Mouse (Mus musculus) liver, embryonic 15.5 days (tissue): Measurements from ENCODE around the gene Slc45a1. TPM values are rescaled to one million over a fixed set of nuclear protein-coding genes. Genes with fewer than 3 reads are reported as not detected.
A peak's percentile ranks its signal among the peaks of the same experiment; 100 is the strongest.

Source experiments
- ATAC-seq: fragments of 200-750 bp; cut with Nextera tagmentation; 2 replicates; pipeline ENCODE4 v1.8.0; 2017; ENCODE audit warnings: moderate number of reproducible peaks, mild to moderate bottlenecking, moderate library complexity; ENCODE audit not compliant: insufficient read depth
- H3K27ac ChIP-seq: fragments of 300-500 bp; sonication (generic); replicated peaks from 2 replicates; pipeline ENCODE4 v1.5.1; 2015; ENCODE audit warnings: mild to moderate bottlenecking, inconsistent platforms
- H3K27me3 ChIP-seq: fragments of 300-500 bp; sonication (generic); 2 replicates; pipeline ENCODE4 v1.6.1; 2015; ENCODE audit warnings: mild to moderate bottlenecking, inconsistent platforms
- H3K36me3 ChIP-seq: fragments of 300-500 bp; sonication (generic); replicated peaks from 2 replicates; pipeline ENCODE4 v1.6.1; 2015; ENCODE audit warnings: moderate library complexity, mild to moderate bottlenecking, inconsistent platforms
- H3K4me1 ChIP-seq: fragments of 300-500 bp; sonication (generic); replicated peaks from 2 replicates; pipeline ENCODE4 v1.6.1; 2015; ENCODE audit warnings: inconsistent platforms
- H3K4me2 ChIP-seq: fragments of 300-500 bp; sonication (generic); 2 replicates; pipeline ENCODE4 v1.6.1; 2015; ENCODE audit warnings: moderate library complexity, mild to moderate bottlenecking, inconsistent platforms
- H3K4me3 ChIP-seq: fragments of 300-500 bp; sonication (generic); replicated peaks from 2 replicates; pipeline ENCODE4 v1.5.1; 2015; ENCODE audit warnings: mild to moderate bottlenecking, inconsistent platforms
- H3K9ac ChIP-seq: fragments of 300-500 bp; sonication (generic); 2 replicates; pipeline ENCODE4 v1.6.1; 2015; ENCODE audit warnings: moderate library complexity, mild to moderate bottlenecking, inconsistent platforms
- H3K9me3 ChIP-seq: fragments of 300-500 bp; sonication (generic); replicated peaks from 2 replicates; pipeline ENCODE4 v1.6.1; 2016; ENCODE audit warnings: inconsistent platforms
- WGBS: fragments of 180-500 bp; shearing (Covaris S2); methylation state at CpG from one replicate; pipeline ENCODE4 v1.1.7; 2015; ENCODE audit warnings: mixed read lengths; ENCODE audit not compliant: insufficient replicate concordance; 5-methylcytosine and 5-hydroxymethylcytosine counted together
- polyA plus RNA-seq: library from polyadenylated mRNA; unstranded; fragments of >200 nt; fragmentation: Nextera tagmentation; extraction: Ambion mirVana; gene quantifications from 2 replicates; pipeline ENCODE4 v1.2.1, GENCODE M21; 2015

Gene Slc45a1
- polyA plus RNA-seq, 1 experiment from 2014 or later = not detected

DNA sequence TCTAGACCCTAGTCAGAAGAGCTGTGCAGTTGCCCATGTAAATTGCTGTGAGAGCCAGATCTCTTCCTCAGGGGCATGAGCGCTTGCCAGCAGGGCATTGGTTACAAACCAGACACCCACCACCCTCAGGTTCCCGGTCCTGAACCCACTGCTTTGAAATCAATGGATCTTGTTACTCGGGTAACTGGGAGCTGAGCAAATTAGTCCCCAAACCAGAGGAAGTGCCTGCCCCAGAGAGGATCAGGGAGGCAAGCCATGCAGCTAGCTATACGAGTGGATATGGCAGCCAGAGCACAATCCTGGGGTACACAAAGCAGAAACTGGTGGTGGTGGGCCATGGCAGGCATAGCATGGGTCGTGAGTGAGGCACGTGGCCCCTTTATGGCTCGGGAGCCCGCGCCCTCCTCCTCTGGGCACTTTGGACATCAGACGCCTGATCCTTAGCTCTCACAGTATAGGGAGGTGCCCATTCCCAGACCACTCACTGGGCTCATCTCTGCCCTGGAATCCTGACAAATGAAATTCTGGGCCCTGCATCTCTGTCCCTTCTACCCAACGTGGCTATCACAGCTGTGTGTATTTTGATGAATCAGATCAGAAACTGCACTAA is 27.7 kb downstream of the Slc45a1 start:
- Histone ChIP-seq H3K4me1 (peaks cover 11% of the 10 kb centered on the region; the same call in 1 of the 2 replicates), H3K27ac (no peak overlapping the region), H3K4me2 (no peak overlapping the region), H3K36me3 (peaks cover 21% of the 10 kb centered on the region), H3K4me3 (no peak overlapping the region), H3K9me3 (no peaks in the 10 kb centered on the region), H3K27me3 (no peaks in the 10 kb centered on the region), H3K9ac (no peak overlapping the region)
- 61% methylated on average over 11 of the region's 11 CpGs for WGBS
- ATAC-seq = no peak

DNA sequence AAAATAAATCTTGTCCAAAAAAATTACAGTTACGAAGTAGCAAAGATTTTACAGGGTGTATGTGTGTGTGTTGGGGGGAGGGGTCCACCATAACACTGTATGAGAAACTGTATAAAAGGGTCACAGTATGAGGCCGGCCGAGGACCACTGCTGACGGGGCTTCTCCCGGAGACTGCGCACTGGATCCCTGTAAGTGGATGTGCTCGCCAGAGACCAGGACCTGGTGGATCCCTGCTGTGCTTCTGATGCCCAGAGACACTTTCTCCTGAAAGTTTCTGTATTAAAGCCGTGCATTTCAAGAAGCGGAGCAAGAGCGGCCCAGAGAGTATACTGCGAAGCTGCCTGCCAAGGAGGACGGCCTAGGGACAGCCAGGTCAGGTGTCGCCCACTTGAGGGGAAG is 29.3 kb downstream of the Slc45a1 start:
- H3K27ac ChIP-seq = no peak overlapping the region
- H3K9ac ChIP-seq = no peak overlapping the region
- H3K9me3 ChIP-seq = no peaks in the 10 kb centered on the region
- ATAC-seq = no peak
- peaks cover 11% of the 10 kb centered on the region; the same call in 1 of the 2 replicates for H3K4me1 ChIP-seq
- H3K36me3 ChIP-seq = peaks cover 38% of the 10 kb centered on the region
- no peak overlapping the region for H3K4me3 ChIP-seq
- no peaks in the 10 kb centered on the region for H3K27me3 ChIP-seq
- no peak overlapping the region for H3K4me2 ChIP-seq
- WGBS = 83% methylated on average over 13 of the region's 13 CpGs

DNA sequence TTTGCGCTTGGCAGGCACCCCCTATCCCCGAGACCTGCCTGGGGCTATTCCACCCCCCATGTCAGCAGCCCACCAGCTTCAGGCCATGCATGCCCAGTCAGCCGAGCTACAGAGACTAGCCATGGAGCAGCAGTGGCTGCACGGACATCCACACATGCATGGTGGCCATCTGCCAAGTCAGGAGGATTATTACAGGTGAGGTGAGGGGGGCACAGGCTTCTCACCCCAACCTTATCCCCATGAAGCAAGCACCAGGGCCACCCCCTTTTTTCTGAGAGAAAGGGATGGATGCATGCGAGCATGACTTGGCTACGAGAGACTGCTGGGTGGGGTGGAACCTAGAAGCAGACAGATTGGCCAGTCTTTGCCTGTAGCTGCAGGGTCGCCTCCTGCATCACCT is 33.0 kb downstream of the Slc45a1 start:
- H3K4me3 ChIP-seq = no peak overlapping the region
- H3K9me3 ChIP-seq = no peaks in the 10 kb centered on the region
- H3K27ac ChIP-seq = no peak overlapping the region
- no peak overlapping the region for H3K9ac ChIP-seq
- no peak for ATAC-seq
- no peaks in the 10 kb centered on the region for H3K4me1 ChIP-seq
- no peak overlapping the region for H3K4me2 ChIP-seq
- no peaks in the 10 kb centered on the region for H3K27me3 ChIP-seq
- peaks cover 74% of the 10 kb centered on the region for H3K36me3 ChIP-seq
- 72% methylated on average over 7 of the region's 7 CpGs for WGBS

DNA sequence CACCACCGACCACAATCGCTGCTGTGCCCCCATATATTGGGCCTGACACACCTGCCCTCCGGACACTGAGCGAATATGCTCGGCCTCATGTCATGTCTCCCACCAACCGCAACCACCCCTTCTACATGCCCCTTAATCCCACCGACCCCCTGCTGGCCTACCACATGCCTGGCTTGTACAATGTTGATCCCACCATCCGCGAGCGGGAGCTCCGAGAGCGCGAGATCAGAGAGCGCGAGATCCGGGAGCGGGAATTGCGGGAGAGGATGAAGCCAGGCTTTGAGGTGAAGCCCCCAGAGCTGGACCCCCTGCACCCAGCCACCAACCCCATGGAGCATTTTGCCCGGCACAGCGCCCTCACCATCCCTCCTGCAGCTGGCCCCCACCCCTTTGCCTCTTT is 35.1 kb downstream of the Slc45a1 start:
- Histone ChIP-seq H3K4me2 (no peak overlapping the region), H3K9me3 (no peaks in the 10 kb centered on the region), H3K27me3 (no peaks in the 10 kb centered on the region), H3K9ac (no peak overlapping the region), H3K4me1 (no peaks in the 10 kb centered on the region), H3K27ac (no peak overlapping the region), H3K36me3 (peaks cover 88% of the 10 kb centered on the region), H3K4me3 (no peak overlapping the region)
- 92% methylated on average over 20 of the region's 20 CpGs for WGBS
- no peak for ATAC-seq

DNA sequence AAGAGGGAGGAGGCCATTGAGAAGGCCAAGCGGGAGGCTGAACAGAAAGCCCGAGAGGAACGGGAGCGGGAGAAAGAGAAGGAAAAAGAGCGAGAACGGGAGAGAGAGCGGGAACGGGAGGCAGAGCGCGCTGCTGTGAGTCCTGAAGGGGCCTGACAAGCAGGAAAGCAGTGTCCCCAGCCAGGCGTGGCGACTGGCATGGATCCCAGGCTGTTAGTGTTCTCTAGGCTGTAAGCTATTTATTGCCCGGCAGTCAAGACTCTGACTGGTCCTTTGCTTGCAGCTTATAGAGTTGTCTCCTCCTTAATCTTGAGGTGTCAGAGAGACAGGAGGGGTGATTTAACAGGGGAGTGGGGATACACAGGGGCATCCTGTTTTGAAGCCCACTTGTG is 35.9 kb downstream of the Slc45a1 start:
- H3K4me1 ChIP-seq = no peaks in the 10 kb centered on the region
- ATAC-seq = no peak
- H3K27me3 ChIP-seq = no peaks in the 10 kb centered on the region
- H3K9me3 ChIP-seq = no peaks in the 10 kb centered on the region
- H3K4me2 ChIP-seq = no peak overlapping the region
- 89% methylated on average over 13 of the region's 13 CpGs for WGBS
- H3K9ac ChIP-seq = no peak overlapping the region
- peaks cover 93% of the 10 kb centered on the region for H3K36me3 ChIP-seq
- H3K27ac ChIP-seq = no peak overlapping the region
- no peak overlapping the region for H3K4me3 ChIP-seq

DNA sequence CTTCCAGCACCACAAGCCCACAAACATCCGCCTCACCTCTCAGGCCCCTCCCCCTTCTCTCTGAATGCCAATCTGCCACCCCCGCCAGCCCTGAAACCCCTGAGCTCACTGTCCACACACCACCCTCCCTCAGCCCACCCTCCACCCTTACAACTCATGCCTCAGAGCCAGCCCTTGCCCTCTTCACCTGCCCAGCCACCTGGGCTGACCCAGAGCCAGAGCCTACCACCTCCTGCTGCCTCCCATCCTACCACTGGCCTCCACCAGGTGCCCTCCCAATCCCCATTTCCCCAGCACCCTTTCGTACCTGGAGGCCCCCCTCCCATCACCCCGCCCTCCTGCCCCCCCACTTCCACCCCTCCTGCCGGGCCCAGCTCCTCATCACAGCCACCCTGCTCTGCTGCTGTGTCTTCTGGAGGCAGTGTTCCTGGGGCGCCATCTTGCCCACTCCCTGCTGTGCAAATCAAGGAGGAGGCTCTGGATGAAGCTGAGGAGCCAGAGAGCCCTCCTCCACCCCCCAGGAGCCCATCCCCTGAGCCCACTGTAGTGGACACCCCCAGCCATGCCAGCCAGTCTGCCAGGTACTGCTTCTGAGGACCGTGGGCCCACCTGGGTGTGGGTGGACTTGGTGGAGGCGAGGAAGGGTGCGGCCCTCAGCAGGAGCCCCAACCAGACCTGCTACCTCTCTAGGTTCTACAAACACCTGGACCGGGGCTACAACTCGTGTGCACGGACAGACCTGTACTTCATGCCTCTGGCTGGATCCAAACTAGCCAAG is 36.5 kb downstream of the Slc45a1 start:
- WGBS = 81% methylated on average over 12 of the region's 12 CpGs
- peaks cover 96% of the 10 kb centered on the region for H3K36me3 ChIP-seq
- no peak for ATAC-seq

DNA sequence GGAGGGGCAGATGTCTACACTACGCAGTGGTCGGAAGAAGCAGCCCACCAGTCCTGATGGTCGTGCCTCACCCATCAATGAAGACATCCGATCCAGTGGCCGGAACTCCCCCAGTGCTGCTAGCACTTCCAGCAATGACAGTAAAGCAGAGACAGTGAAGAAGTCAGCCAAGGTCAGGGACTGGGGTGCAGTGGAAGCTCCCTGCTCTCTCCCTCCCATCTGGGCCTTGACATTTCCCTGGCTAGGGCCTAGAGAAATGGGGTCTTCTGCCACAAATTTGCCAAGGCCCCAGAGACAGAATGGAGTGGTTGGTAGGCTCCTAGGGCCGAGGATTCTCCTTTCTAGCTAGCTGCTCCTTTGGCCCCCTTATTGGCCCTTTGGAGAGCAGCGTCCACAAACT is 38.3 kb downstream of the Slc45a1 start:
- Histone ChIP-seq H3K27me3 (no peaks in the 10 kb centered on the region), H3K9me3 (no peaks in the 10 kb centered on the region), H3K9ac (no peak overlapping the region), H3K4me2 (no peak overlapping the region), H3K27ac (no peak overlapping the region), H3K4me1 (no peaks in the 10 kb centered on the region), H3K4me3 (no peak overlapping the region), H3K36me3 (peaks cover 81% of the 10 kb centered on the region)
- no peak for ATAC-seq
- WGBS = 82% methylated on average over 7 of the region's 7 CpGs

More for the DNA sequence above, 36.5 kb downstream of the Slc45a1 start:
- Histone ChIP-seq H3K27ac (no peak overlapping the region), H3K4me1 (no peaks in the 10 kb centered on the region), H3K9ac (no peak overlapping the region), H3K27me3 (no peaks in the 10 kb centered on the region), H3K4me3 (no peak overlapping the region), H3K4me2 (no peak overlapping the region), H3K9me3 (no peaks in the 10 kb centered on the region)

DNA sequence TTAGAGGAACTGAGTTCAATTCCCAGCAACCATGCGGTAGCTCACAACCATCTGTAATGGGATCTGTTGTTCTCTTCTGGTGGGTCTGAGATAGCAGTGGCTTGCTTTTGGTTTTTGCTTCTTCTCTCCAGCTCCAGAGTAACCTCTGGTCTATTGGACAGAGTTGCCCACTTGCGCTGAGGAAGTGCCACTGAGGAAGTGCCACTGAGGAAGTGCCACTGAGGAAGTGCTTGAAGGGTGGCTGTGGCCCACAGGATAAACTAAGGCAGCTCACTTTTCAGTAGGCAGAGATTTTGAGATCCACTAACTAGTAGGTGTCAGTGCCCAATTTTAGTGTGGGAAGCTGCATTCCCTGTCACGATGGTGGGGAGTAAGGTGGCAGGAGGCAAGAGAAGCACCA is 43.3 kb downstream of the Slc45a1 start:
- Histone ChIP-seq H3K9ac (no peak overlapping the region), H3K27ac (no peak overlapping the region), H3K4me1 (peaks cover 17% of the 10 kb centered on the region), H3K9me3 (no peaks in the 10 kb centered on the region), H3K4me3 (no peak overlapping the region), H3K4me2 (no peak overlapping the region), H3K27me3 (no peaks in the 10 kb centered on the region), H3K36me3 (peaks cover 31% of the 10 kb centered on the region)
- 81% methylated on average over 3 of the region's 3 CpGs for WGBS
- ATAC-seq = 0 out of 2 replicates have a peak, but pooled peaks have one; percentile 20

DNA sequence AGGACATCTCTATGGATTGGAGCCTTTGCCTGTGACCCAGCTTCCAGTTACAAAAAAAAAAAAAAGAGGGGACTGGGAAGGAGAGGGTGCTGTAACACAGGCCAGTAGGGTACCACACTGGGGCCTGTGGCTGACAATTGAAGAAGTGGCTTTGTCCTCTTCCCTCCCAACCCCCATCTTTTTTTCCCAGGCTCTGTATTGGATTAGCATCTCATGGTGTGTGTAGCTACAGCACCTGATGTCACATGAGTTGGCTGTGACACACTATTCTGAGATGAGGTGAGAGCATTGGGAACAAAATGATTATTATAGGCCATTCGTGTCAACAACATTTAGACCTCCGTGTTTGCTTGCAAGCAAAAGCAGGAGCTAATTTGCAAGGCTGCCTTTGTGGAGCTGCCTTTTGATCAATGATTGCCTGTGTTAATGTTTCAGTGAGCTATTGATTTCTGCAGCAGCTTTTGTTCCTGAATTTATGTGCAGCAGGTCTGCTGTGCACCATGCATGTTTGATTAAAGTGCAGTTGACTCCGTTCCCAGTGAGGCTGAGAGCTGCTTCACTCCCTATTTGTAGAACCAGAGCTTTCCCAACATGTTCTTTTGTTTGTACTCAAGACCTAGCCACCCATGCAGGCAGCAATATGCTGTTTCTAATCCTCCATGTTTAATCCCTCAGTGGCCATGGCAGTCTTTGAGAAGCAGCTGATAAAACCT is 45.4 kb downstream of the Slc45a1 start:
- Histone ChIP-seq H3K4me2 (no peak overlapping the region), H3K9ac (no peak overlapping the region), H3K36me3 (peaks cover 10% of the 10 kb centered on the region), H3K4me3 (no peak overlapping the region), H3K27ac (no peak overlapping the region), H3K27me3 (no peaks in the 10 kb centered on the region), H3K4me1 (peaks cover 17% of the 10 kb centered on the region), H3K9me3 (no peaks in the 10 kb centered on the region)
- WGBS = 72% methylated on average over 3 of the region's 3 CpGs
- no peak for ATAC-seq

DNA sequence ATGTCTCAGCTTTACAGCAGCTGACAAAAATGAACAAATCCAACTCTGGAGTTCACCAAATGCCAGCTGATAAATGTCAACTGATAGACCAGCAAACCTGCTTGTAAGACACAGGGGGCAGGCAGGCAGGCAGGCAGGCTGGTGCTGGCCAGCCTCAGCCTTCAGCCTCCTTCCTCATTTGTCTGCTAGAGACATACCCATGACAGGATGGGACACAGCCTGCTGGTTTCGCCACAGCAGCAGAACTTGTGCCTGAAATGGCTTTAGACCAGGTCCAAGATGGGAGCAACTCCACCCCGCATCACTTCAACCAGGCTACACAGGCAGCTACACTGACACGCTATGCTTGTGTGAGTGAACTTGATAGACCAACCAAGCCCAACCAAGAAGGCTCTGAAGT is 46.2 kb downstream of the Slc45a1 start:
- Histone ChIP-seq H3K27ac (no peak overlapping the region), H3K27me3 (no peaks in the 10 kb centered on the region), H3K36me3 (peaks cover 3% of the 10 kb centered on the region; the same call in 1 of the 2 replicates), H3K9me3 (no peaks in the 10 kb centered on the region), H3K4me1 (peaks cover 17% of the 10 kb centered on the region), H3K9ac (no peak overlapping the region), H3K4me3 (no peak overlapping the region), H3K4me2 (no peak overlapping the region)
- no peak for ATAC-seq
- 55% methylated on average over 3 of the region's 3 CpGs for WGBS

DNA sequence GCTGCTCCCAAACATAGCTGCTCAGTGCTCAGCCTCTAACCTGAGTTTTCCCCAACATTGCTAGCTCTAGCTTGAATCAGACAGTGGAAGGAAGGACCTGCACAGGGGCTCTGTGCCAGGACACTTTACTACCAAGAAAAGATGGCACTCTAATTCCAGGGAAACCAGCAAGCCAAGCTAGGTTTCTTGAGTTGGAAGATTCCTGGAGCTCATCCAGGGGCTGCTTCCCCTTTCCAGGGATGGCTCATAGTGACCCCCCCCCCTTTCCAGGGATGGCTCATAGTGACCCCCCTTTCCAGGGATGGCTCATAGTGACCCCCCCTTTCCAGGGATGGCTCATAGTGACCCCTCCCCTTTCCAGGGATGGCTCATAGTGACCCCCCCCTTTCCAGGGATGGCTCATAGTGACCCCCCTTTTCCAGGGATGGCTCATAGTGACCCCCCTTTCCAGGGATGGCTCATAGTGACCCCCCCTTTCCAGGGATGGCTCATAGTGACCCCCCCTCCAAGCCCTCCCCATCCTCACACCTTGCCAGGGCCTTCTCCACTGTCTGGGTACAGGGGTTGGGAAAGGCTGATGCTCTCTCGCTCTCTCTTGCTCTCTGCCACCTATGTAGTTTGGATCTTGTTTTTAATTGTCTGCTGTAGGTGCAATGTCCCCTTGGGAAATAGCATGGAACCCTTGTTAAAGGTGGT is 48.5 kb downstream of the Slc45a1 start:
- H3K9ac ChIP-seq = no peak overlapping the region
- no peak overlapping the region for H3K27ac ChIP-seq
- H3K9me3 ChIP-seq = no peaks in the 10 kb centered on the region
- no peak overlapping the region for H3K4me3 ChIP-seq
- WGBS = 81% methylated on average over 1 of the region's 1 CpGs
- no peak for ATAC-seq
- no peaks in the 10 kb centered on the region for H3K36me3 ChIP-seq
- H3K4me2 ChIP-seq = no peak overlapping the region
- peaks cover 24% of the 10 kb centered on the region for H3K4me1 ChIP-seq
- H3K27me3 ChIP-seq = no peaks in the 10 kb centered on the region
